Mouse (Mus musculus) mouse trophoblast stem cell (cell line): ENCODE data around the gene Ciao2b.

Experiments used
- in situ Hi-C, 2 experiments: fragments of 300-500 bp; cut with MseI, MboI; formaldehyde crosslinking; loops; 2 replicates in 1 of 2; 3 replicates in 1 of 2; pipeline ENCODE4 v1.15.1; 2025

Ciao2b gene

DNA sequence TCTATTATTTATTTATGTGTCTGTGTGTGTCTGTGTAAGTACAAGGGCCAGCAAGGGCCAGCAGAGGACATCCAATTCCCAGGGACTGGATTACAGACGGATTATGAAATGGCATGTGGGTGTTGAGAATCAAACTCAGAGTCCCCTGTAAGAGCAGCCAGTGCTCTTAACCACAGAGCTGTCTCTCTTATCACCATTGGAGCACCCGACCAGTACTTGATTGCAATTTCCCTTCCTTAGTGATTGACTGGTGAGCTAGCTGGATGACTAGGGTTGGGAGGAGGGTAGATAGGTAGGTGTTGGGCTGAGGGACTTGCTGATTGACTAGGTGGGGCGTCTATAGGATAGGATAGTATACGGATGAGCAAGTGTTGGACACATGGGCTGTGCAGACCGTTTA, 21.0 kb downstream of the Ciao2b start:
- in situ Hi-C loops: no loop called here

DNA sequence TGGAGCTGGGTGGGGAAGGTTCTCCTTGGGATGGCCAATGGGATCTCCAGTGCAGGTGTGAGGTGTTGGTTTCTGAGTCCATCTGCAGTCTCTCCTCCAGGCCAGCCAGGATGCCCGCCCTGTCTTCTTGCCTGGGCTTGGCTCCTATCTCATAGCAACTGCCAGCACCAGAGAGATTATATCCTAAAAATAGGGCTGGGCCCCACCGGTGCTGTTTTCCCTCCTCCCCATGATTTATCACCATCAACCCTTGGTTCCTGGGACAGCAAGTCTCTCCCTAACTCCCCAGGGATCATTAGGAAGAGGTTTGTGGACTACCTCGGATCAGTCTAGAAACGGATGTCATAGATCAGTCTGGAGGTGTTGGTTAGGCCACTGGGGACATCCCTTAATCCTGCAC, 28.6 kb downstream of the Ciao2b start:
- in situ Hi-C loops: no loop called here

DNA sequence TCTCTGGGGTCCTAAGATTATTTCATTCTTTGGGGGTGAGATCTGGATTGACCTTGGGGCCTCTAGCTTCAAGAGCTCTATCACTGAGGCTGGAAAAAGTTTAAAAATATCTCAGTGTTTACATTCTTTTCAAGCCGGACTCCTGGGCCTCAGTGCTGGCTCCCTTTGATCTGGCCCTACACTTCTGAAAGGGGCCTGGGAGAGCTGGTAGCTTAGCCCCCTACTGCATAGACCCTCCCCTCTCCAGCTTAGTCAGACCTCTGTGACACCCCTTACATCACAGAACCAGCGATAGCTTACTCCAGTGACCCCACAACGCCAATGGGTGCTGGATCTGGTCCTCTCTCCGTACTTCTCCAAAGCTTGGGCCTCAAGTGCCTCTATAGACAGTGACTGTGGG, 30.2 kb downstream of the Ciao2b start:
- in situ Hi-C loops: no loop called here

DNA sequence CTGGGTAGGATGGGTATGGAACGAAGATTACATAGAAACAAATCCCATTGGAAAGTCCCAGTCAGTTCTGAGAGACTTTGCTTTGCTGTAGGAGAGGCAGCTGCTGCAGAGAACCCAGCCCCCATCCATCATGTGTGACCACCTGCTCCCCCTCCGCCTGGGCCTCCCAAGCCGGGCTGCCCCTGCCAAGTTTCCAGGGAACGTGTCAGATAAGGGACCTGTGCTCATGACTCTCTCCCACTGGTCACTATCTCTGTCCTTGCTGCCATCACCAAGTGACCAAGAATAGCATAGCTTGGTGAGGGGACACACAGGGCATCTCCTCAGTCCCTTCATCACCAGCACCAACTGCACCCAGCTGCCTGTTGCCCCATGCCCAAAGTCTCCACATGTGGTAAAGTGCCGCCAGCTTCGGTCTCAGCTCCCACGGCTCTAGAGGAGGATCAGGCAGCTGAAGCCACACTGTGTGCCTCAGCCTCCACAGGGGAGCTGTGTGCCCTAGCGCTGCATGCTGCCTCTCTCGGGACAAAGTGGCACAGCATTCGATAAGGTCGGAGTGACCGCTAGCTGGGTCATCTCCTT, 31.5 kb downstream of the Ciao2b start:
- in situ Hi-C loops: no loop called here

DNA sequence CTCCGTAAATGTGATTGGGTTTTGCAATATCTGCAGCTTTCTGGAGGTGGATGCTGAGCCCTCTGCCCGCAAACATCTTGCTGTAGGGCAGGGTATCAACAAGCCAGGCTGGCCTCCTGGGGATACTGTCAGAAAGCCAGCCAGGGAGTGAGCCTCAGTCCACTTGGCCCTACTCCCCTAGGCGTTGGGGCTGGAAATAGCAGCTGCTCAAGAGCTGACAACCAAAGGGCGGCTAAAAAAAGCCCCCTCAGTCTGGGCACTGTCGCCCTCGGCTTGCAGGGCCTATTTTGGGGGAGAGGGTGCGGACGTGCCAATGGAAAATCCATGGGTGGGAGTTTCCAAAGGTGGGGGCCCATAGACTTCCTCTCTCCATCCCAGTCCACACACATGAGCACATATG, 32.5 kb downstream of the Ciao2b start:
- in situ Hi-C loops: no loop called here

DNA sequence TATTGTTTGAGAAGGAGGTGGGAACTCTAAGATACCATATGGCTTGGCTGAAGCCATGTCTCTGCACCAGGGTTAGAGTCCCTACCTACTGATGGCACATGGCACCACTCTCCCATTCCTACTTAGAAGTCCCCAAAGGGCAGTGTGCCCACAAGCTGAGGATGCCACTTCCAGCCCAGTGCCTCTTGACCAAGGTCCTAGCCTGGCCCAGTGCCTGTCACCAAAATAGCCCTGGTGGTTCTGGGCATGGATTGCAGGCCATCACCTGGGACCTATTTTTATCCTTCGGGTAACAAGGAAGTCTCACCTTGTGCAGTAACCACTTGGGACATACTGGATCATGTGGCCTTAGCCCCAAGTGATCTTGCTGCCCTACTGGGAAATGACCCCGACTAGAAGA, 33.8 kb downstream of the Ciao2b start:
- in situ Hi-C loops: no loop called here

DNA sequence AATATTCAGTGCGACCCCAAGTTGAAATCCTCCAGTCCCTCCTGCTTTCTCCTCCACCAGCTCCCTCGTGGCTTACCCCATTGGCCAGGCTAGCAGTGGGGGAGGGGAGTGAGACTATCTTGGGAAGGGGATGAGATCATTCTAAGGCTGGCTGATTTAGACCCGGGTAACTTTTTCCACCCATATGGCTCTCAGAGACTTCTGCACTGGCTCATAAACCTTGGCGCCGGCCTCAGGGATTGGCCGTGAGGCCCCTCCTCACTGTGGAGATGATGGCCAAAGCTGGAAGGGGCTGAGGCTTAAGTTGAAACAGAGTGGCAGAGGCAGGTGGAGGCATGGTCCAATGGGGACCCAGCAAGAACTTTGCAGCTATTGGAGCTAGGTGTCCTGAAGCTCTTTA, 35.4 kb downstream of the Ciao2b start:
- in situ Hi-C loops: no loop called here

DNA sequence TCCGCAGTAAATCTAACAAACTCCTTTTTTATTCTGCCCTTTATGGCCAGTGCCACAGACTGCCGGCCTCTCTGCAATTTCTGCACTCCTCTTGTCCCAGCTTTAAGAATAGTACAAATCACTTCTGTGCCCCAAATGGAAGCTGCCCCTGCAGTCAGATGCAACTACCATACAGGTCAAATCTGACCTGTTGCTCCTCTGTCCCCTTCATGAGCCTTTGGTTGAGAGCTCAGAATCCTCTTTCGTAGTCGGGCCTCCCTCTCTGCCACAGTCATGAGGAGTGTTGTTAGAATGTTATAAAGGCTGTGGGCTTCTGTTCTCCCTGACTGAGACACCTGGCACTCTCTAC, 38.5 kb downstream of the Ciao2b start:
- in situ Hi-C loops: no loop called here

DNA sequence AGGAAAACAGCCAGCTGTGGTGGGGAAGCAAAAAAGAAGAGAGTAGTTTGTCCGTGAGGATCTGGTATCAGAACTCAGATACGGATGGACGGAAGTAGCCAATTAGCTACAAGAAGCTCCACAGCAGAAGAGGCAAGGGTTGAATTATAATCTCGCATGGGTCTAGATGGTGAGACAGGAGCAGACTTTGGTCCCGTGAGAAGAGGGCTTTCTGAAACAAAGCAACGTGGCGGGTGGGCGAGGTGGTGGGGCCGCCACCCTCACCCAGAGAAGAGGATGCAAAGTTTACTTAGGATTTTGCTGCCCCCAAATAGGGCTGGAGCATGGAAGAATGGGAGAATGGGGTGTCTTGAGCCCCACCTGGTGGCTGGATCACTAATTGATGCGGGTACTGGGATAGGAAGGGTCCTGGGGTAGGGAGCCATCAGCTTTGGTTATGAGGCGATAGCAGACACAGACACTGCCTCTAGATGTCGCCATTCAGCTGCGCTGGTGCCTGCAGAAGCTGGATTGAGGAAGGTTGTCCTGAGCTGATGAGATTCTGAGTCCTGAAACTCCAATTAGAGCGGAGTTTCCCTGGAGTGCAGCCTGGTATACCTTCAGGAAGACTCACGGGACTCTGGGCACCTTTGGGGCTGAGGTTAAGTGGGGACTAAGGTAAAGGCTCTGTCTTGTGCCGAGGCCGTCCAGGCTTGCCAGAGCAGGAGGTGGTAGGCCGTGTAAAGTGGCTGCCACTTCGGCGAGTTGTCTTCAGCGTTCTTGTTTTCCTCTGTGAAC, 39.1 kb downstream of the Ciao2b start:
- in situ Hi-C loops: no loop called here

DNA sequence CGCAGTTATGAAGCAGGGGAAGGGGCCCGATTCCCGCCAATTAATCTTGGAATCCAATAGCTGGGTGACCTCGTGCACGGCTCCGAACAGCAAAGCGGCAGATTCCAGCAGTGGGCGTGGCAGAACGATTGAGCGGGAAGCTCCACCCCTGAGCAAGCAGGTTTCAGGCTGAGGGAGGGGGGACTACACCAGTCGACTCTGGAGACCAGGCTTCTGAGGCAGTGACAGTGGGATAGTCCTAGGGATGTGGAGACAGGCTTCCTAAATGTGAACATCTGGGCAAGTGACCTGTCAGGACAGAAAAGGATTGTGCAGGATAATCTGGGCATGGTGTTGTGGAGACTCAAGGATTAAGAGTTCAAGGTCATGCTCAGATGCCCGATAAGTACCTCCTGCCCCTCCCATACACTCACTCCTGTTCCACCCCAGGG, 39.8 kb downstream of the Ciao2b start:
- in situ Hi-C loops: no loop called here

DNA sequence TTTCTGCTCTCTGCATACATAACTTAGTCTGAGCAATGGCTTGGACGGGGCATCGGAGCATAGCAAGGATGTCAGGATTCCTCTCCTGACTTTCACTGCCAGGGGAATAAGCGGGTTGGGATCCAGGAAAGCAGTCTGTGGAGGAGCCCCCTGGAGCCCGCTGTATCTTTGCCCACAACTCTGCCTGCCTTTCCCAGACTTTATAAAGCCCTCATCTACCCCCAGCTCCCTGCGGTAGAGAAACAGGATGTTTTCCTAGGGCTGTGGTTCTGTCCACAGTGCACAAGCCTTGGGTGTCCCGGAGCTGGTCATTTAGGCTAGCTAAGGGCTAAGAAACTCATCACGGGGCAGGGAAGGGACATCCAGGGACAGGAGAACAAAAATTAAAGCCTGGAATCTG, 40.4 kb downstream of the Ciao2b start:
- in situ Hi-C loops: no loop called here

DNA sequence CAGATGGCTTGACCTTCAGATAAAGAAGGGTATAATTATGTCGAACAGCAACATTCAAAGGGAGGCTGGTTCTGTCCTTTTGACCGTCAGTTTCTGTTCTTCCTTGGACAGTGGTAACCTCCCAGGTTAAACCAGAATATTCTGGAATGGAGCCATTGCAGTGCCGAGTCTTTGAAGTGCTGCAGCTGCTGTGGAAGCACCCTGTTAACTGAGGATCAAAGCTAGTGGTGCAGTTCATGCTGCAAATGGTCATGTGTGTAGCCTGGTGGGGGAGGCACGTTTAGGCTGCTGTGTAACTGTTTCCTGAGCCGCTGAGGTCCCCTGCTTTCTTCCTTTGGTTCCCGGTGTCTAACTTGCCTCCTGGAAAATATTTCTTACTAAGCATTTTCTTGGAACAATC, 43.3 kb downstream of the Ciao2b start:
- in situ Hi-C loops: no loop called here

DNA sequence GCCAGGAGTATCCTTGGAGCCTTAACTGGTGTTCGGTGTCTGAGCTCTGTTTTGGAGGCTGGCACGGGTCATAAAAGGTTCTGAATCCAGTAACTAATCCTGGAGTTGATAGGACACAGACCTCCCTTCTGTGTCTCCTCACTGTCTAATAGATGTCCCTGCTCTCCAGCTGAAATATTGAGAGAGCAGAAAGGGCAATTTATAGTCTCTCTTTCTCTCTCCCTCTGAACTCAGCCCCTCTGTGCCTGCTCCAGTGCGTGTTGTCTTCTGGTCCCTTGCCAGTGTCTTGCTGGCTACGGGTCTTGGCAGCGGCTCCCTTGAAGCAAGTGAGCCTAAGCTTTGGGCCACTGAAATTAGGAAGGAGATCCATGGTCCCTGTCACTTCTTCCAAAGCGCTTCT, 44.1 kb downstream of the Ciao2b start:
- in situ Hi-C loops: no loop called here

DNA sequence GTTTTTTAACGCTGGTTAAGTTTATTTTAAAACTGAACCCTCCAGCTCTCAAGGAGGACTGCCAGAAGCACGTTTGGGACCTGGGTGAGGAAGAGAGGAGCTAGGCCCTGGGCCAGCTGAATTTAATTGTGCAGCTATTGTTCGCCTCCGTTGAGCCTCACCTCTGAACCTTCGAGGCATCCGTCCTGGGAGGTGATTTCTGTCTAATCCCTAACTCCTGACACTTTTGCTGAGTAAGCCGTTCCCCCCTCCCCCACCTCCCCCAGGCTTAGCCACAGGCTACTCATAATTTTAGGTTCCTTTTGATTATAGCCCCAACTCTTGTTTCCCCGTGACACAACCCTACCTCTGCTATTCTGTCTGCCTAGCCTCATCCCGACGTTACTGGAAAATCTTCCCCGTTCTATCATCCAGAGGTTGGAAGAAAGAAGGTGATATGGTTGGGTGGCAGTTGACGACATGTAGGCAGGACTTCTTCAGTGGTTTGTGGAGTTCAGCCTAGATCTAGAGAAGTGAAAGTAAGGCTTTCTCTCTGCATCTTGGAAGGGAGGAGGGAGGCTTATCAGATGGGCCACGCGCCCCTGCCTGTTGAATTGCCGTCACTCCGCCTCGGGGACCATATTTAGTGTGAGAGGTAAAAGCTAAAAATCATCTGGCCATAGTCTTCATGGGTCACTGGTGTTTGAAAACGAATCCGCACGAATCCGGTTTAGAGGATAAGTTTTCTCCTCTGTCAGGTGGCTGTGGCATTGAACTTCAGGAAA, 45.8 kb downstream of the Ciao2b start:
- in situ Hi-C loops: no loop called here

DNA sequence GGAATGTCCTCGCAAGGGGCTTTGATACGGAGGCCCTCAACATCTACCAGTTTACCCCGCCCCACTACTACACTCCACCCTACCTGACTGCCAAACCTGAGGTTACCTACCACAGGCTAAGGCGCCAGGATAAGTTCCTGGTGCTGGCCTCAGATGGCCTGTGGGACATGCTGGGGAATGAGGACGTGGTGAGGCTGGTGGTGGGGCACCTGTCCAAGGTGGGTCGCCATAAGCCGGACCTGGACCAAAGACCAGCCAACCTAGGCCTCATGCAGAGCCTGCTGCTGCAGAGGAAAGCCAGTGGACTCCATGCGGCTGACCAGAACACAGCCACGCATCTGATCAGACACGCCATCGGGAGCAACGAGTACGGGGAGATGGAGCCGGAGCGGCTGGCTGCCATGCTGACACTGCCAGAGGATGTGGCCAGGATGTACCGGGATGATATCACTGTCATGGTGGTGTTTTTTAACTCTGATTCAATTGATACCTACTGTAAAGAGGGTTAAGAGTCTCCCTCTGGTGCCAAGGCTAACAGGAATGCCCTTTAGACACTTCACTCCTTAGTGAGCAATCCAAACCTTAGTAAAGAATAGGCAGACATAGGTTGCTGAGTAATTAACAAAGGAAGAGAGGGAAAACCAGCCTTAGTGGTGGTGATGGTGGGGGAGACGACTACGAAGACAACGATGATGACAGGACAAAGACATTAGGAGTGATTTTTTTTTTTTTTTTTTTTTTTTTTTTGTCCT, 47.0 kb downstream of the Ciao2b start:
- in situ Hi-C loops: no loop called here

DNA sequence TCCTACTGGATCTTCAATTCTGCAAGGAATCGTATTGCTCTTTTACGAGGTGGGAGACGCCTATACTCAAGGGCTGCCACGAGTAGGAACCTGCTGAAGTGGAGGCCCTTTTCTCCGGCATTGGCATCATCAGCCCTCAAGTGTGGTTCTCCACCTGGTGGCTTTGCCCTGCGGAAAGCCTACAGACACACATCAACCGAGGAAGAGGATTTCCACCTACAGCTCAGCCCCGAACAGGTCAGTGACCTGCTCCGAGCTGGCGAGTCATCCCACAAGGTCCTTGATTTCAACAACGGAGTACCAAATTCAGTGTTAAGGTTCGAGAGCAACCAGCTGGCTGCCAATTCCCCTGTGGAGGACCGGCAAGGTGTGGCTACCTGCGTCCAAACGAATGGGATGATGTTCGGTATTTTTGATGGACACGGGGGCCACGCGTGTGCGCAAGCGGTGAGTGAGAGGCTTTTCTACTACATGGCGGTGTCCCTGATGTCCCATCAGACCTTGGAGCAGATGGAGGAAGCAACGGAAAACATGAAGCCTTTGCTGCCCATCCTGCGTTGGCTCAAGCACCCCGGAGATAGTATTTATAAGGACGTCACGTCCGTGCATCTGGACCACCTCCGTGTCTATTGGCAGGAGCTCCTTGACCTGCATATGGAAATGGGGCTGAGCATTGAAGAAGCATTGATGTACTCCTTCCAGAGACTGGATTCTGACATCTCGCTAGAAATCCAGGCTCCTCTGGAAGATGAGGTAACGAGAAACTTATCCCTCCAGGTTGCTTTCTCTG, 48.0 kb downstream of the Ciao2b start:
- in situ Hi-C loops: no loop called here

DNA sequence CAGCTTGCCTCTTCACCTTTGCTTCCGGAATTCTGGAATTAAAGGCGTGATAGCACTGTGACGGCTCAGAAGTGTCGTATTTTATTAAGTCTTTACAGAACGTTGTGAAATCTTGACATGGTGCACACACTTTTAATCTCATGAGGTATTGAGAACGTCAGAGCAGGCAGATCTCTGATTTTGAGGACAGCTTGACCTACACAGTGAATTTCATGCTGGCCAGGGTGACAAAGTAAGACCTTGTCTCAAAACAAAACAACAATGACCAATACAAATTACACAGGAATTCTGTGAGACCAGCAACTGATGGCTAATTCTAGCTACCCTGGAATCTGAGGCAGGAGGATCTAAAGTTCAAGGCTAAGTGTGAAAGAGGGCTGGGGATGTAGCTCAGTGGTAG, 49.2 kb downstream of the Ciao2b start:
- in situ Hi-C loops: no loop called here

DNA sequence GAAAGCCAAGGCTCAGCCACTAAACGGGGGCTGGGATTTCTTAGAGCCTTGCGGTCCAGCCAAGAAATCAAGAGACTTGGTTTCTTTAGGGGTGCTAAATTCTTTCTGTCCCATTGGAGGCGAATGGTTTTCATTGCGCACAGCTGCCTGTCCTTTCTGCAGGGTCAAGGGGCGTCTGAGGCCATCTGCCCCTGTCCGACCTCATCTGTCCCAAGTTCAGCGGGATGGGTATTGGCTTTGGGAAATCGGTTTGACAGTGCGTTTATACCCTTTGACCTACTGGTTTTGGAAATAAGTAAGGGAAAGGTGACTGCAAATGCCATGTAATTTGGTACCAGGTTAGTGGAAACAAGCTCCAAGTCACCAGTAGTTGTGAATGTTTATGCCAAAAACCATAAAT, 49.9 kb downstream of the Ciao2b start:
- in situ Hi-C loops: no loop called here

DNA sequence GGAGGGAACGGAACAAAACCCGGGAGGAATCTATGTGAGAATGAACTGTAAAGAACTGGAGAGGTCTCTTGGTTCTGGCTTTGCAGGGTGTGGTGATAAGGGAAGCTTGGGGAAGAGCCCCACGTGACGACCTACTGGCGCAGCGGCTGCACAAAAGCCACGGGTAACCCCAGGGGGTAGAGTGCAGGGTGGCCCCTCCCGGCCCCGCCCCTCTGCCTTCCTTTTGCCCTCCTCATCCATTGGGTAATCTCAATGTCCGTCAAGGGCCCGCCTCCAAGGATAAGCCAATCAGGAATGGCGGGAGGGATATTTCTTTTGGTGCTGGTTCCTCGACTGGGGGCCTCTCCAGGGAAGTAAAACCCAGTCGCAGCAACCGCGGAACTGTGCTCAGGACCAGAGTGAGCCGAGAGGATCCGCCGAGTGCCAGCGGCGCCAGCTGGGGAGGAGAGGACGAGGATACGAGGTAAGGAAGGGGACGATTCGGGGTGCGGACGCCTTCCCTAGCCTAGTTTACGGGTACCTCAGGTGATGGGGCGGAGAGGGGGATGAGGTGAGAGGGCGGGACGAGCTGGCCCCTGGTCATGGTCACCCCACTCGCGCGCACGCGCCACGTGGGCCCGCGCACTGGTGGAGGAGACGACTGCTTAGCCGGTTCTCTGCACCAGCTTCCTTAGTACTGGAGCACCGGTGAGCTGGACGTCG, 50.5 kb downstream of the Ciao2b start, which contains the start of gene Pdp2:
Gene Pdp2, plus strand, starts transcription at position 319 of the 702 bp plus-strand sequence.
- in situ Hi-C loops: no loop called here

DNA sequence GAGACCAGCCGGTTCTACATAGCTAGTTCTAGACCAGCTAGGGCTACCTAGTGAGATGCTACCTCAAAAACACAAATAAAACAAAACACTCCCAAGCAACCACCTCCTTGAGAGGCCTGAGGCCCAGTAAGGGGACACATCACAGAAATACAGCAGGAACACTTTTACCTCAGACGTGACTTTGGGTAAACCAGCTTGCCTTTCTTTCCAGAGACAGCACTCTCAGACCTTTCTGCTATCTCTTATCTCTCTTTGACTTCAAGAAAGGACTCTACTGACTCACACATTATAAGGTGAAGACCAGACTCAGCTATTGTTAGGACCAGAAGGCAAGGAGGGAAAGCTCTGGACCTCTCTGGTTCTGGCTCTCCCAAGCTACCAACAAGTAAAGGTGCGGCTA, 51.5 kb downstream of the Ciao2b start:
- in situ Hi-C loops: no loop called here
